Mouse (Mus musculus): ENCODE measurements around the gene Cebpg. TPM values are rescaled to one million over a fixed set of nuclear protein-coding genes. Genes with fewer than 3 reads are reported as not detected.

Cebpg gene
- total RNA-seq, 2 experiments from 2014 or later: 16.7 to 34.6 TPM

GRCm38 (mm10) chr7:35026838-35027291, 29.5 kb downstream of the Cebpg start:
- ATAC-seq (replicated peaks; ENCODE audit: poor library complexity): no peak

GRCm38 (mm10) chr7:35026276-35026630, 30.1 kb downstream of the Cebpg start:
- ATAC-seq (replicated peaks; ENCODE audit: poor library complexity): no peak

GRCm38 (mm10) chr7:35025409-35026275, 30.7 kb downstream of the Cebpg start:
- peak; percentile 86 for ATAC-seq (replicated peaks; ENCODE audit: poor library complexity)

- ATAC-seq (replicated peaks; ENCODE audit: poor library complexity): no peak
These were observed 31.9 kb downstream of the Cebpg start for GRCm38 (mm10) chr7:35024426-35024825.

GRCm38 (mm10) chr7:35023251-35023650, 33.1 kb downstream of the Cebpg start:
- ATAC-seq (replicated peaks; ENCODE audit: poor library complexity): no peak

GRCm38 (mm10) chr7:35021365-35021764, 35.0 kb downstream of the Cebpg start:
- ATAC-seq (replicated peaks; ENCODE audit: poor library complexity): no peak

GRCm38 (mm10) chr7:35015252-35015651, 41.1 kb downstream of the Cebpg start:
- ATAC-seq (replicated peaks; ENCODE audit: poor library complexity): no peak

- no peak for ATAC-seq (replicated peaks; ENCODE audit: poor library complexity)
These were observed 43.1 kb downstream of the Cebpg start for GRCm38 (mm10) chr7:35013228-35013627.

GRCm38 (mm10) chr7:35006661-35007060, 49.7 kb downstream of the Cebpg start:
- ATAC-seq (replicated peaks; ENCODE audit: poor library complexity): no peak

GRCm38 (mm10) chr7:35003171-35003737, 53.1 kb downstream of the Cebpg start:
- no peak for ATAC-seq (replicated peaks; ENCODE audit: poor library complexity)

GRCm38 (mm10) chr7:35000839-35001238, 55.5 kb downstream of the Cebpg start:
- ATAC-seq (replicated peaks; ENCODE audit: poor library complexity): peak; percentile 82

Other genes with a start within 250 kb of the Cebpg start
- not detected in 2 replicates for gene Chst8, start 243.9 kb downstream of the Cebpg start, total RNA-seq (2015)
- gene Chst8, start 243.9 kb downstream of the Cebpg start, total RNA-seq (2017): not detected in 2 replicates
- gene Pepd, start 144.2 kb downstream of the Cebpg start, total RNA-seq (2015): 32.6 and 37.7 TPM in 2 replicates
- 30.8 and 40.6 TPM in 2 replicates for gene Pepd, start 144.2 kb downstream of the Cebpg start, total RNA-seq (2017)
- gene Cebpa, start 62.7 kb upstream of the Cebpg start, total RNA-seq (2015): 70.5 and 75.2 TPM in 2 replicates
- 27.2 and 29.0 TPM in 2 replicates for gene Cebpa, start 62.7 kb upstream of the Cebpg start, total RNA-seq (2017)
- not detected in 2 replicates for gene Slc7a10, start 129.8 kb upstream of the Cebpg start, total RNA-seq (2015)
- not detected in 2 replicates for gene Slc7a10, start 129.8 kb upstream of the Cebpg start, total RNA-seq (2017)
- gene Lrp3, start 158.9 kb upstream of the Cebpg start, total RNA-seq (2015): not detected in 2 replicates
- gene Lrp3, start 158.9 kb upstream of the Cebpg start, total RNA-seq (2017): not detected in 2 replicates